Mouse (Mus musculus): ENCODE results near the gene Gm5724. TPM values are rescaled to one million over a fixed set of nuclear protein-coding genes. Genes with fewer than 3 reads are reported as not detected.

Gm5724 gene
- polyA plus RNA-seq (2015; fragmentation: Nextera tagmentation; extraction: Ambion mirVana) = not detected in 2 replicates

GRCm38 (mm10) chr6:141773710-141774109 lies at the start of gene Gm5724:
Gene Gm5724, minus strand, starts transcription at chr6:141773810.

Other genes with a start within 250 kb of the Gm5724 start
- gene Slco1c1, start 249.4 kb downstream of the Gm5724 start, polyA plus RNA-seq (2015; fragmentation: Nextera tagmentation; extraction: Ambion mirVana) = 0.25 and 0.30 TPM in 2 replicates
- gene Slco1b2, start 144.3 kb downstream of the Gm5724 start, polyA plus RNA-seq (2015; fragmentation: Nextera tagmentation; extraction: Ambion mirVana) = 3.6 and 7.2 TPM in 2 replicates
- gene Slco1a4, start 82.4 kb upstream of the Gm5724 start, polyA plus RNA-seq (2015; fragmentation: Nextera tagmentation; extraction: Ambion mirVana) = 1.0 and 1.9 TPM in 2 replicates
- gene Slco1a1, start 173.2 kb upstream of the Gm5724 start, polyA plus RNA-seq (2015; fragmentation: Nextera tagmentation; extraction: Ambion mirVana) = not detected in 2 replicates
- not detected in 2 replicates for gene Gm6614, start 237.6 kb upstream of the Gm5724 start, polyA plus RNA-seq (2015; fragmentation: Nextera tagmentation; extraction: Ambion mirVana)